Mouse (Mus musculus): Measurements from ENCODE around the gene Slc22a20. TPM values are rescaled to one million over a fixed set of nuclear protein-coding genes. Genes with fewer than 3 reads are reported as not detected.

Slc22a20 gene
- polyA plus RNA-seq, 1 experiment from 2014 or later = not detected

- Histone ChIP-seq H3K27ac (peak overlapping the region; percentile 47; the same call in 1 of the 2 replicates), H3K4me1 (peaks cover 50% of the 10 kb centered on the region), H3K36me3 (peaks cover 75% of the 10 kb centered on the region), H3K27me3 (ENCODE audit: insufficient read depth, poor library complexity, severe bottlenecking) (no peaks in the 10 kb centered on the region), H3K4me3 (0 out of 2 replicates have a peak overlapping the region, but pooled peaks have one; percentile 8), H3K9me3 (no peaks in the 10 kb centered on the region)
- no peak for DNase-seq (ENCODE audit: low spot score)
- WGBS = 58% methylated on average over 28 of the region's 28 CpGs
Measured at GRCm38 (mm10) chr19:5955704-5956670, 30.0 kb downstream of the Slc22a20 start.

- Histone ChIP-seq H3K36me3 (peaks cover 78% of the 10 kb centered on the region), H3K27ac (0 out of 2 replicates have a peak overlapping the region, but pooled peaks have one; percentile 30), H3K27me3 (ENCODE audit: insufficient read depth, poor library complexity, severe bottlenecking) (no peaks in the 10 kb centered on the region), H3K4me1 (peaks cover 49% of the 10 kb centered on the region), H3K9me3 (no peaks in the 10 kb centered on the region), H3K4me3 (no peak overlapping the region)
- no peak for DNase-seq (ENCODE audit: low spot score)
- 90% methylated on average over 10 of the region's 10 CpGs for WGBS
Measured at GRCm38 (mm10) chr19:5954936-5955335, 31.0 kb downstream of the Slc22a20 start.

- no peaks in the 10 kb centered on the region for H3K27me3 ChIP-seq (ENCODE audit: insufficient read depth, poor library complexity, severe bottlenecking)
- H3K27ac ChIP-seq = peak overlapping the region; percentile 87
- 76% methylated on average over 22 of the region's 22 CpGs for WGBS
- H3K4me3 ChIP-seq = no peak overlapping the region
- DNase-seq (ENCODE audit: low spot score) = no peak
- H3K4me1 ChIP-seq = peaks cover 49% of the 10 kb centered on the region
- H3K9me3 ChIP-seq = no peaks in the 10 kb centered on the region
- H3K36me3 ChIP-seq = peaks cover 78% of the 10 kb centered on the region
Measured at GRCm38 (mm10) chr19:5954031-5954710, 31.8 kb downstream of the Slc22a20 start.

GRCm38 (mm10) chr19:5953201-5953770, 32.7 kb downstream of the Slc22a20 start:
- H3K36me3 ChIP-seq = peaks cover 77% of the 10 kb centered on the region
- H3K4me1 ChIP-seq = peaks cover 49% of the 10 kb centered on the region
- no peaks in the 10 kb centered on the region for H3K27me3 ChIP-seq (ENCODE audit: insufficient read depth, poor library complexity, severe bottlenecking)
- H3K4me3 ChIP-seq = 0 out of 2 replicates have a peak overlapping the region, but pooled peaks have one; percentile 16
- no peaks in the 10 kb centered on the region for H3K9me3 ChIP-seq
- WGBS = 74% methylated on average over 19 of the region's 19 CpGs
- peak overlapping the region; percentile 87 for H3K27ac ChIP-seq
- DNase-seq (ENCODE audit: low spot score) = no peak

- Histone ChIP-seq H3K4me3 (0 out of 2 replicates have a peak overlapping the region, but pooled peaks have one; percentile 13), H3K4me1 (peaks cover 49% of the 10 kb centered on the region), H3K27me3 (ENCODE audit: insufficient read depth, poor library complexity, severe bottlenecking) (no peaks in the 10 kb centered on the region), H3K9me3 (no peaks in the 10 kb centered on the region), H3K27ac (peak overlapping the region; percentile 87), H3K36me3 (peaks cover 79% of the 10 kb centered on the region)
- WGBS = 55% methylated on average over 13 of the region's 13 CpGs
- DNase-seq (ENCODE audit: low spot score) = no peak
Measured at GRCm38 (mm10) chr19:5952071-5952691, 33.8 kb downstream of the Slc22a20 start.

- peak overlapping the region; percentile 87 for H3K27ac ChIP-seq
- 0 out of 2 replicates have a peak overlapping the region, but pooled peaks have one; percentile 13 for H3K4me3 ChIP-seq
- DNase-seq (ENCODE audit: low spot score) = no peak
- peaks cover 81% of the 10 kb centered on the region for H3K36me3 ChIP-seq
- 77% methylated on average over 16 of the region's 16 CpGs for WGBS
- no peaks in the 10 kb centered on the region for H3K9me3 ChIP-seq
- no peaks in the 10 kb centered on the region for H3K27me3 ChIP-seq (ENCODE audit: insufficient read depth, poor library complexity, severe bottlenecking)
- peaks cover 50% of the 10 kb centered on the region for H3K4me1 ChIP-seq
Measured at GRCm38 (mm10) chr19:5951631-5952030, 34.3 kb downstream of the Slc22a20 start.

GRCm38 (mm10) chr19:5950218-5950617, 35.7 kb downstream of the Slc22a20 start:
- Histone ChIP-seq H3K27ac (no peak overlapping the region), H3K9me3 (no peaks in the 10 kb centered on the region), H3K4me3 (no peak overlapping the region), H3K4me1 (peaks cover 55% of the 10 kb centered on the region), H3K27me3 (ENCODE audit: insufficient read depth, poor library complexity, severe bottlenecking) (no peaks in the 10 kb centered on the region), H3K36me3 (peaks cover 93% of the 10 kb centered on the region)
- WGBS = 94% methylated on average over 11 of the region's 11 CpGs
- DNase-seq (ENCODE audit: low spot score) = no peak

GRCm38 (mm10) chr19:5945891-5946290, 40.1 kb downstream of the Slc22a20 start:
- no peaks in the 10 kb centered on the region for H3K27me3 ChIP-seq (ENCODE audit: insufficient read depth, poor library complexity, severe bottlenecking)
- DNase-seq (ENCODE audit: low spot score) = no peak
- H3K4me1 ChIP-seq = peaks cover 45% of the 10 kb centered on the region
- no peaks in the 10 kb centered on the region for H3K9me3 ChIP-seq
- H3K4me3 ChIP-seq = no peak overlapping the region
- H3K27ac ChIP-seq = peak overlapping the region; percentile 86
- H3K36me3 ChIP-seq = peaks cover 87% of the 10 kb centered on the region
- WGBS = 69% methylated on average over 8 of the region's 8 CpGs

- WGBS = 47% methylated on average over 7 of the region's 7 CpGs
- DNase-seq (ENCODE audit: low spot score) = peak; percentile 89
- no peaks in the 10 kb centered on the region for H3K9me3 ChIP-seq
- H3K4me1 ChIP-seq = peaks cover 49% of the 10 kb centered on the region
- H3K27me3 ChIP-seq (ENCODE audit: insufficient read depth, poor library complexity, severe bottlenecking) = no peaks in the 10 kb centered on the region
- peak overlapping the region; percentile 86 for H3K27ac ChIP-seq
- peak overlapping the region; percentile 31 for H3K4me3 ChIP-seq
- H3K36me3 ChIP-seq = peaks cover 85% of the 10 kb centered on the region
Measured at GRCm38 (mm10) chr19:5945027-5945426, 40.9 kb downstream of the Slc22a20 start.

- Histone ChIP-seq H3K36me3 (peaks cover 84% of the 10 kb centered on the region), H3K4me3 (no peak overlapping the region), H3K27me3 (ENCODE audit: insufficient read depth, poor library complexity, severe bottlenecking) (no peaks in the 10 kb centered on the region), H3K27ac (peak overlapping the region; percentile 86), H3K9me3 (no peaks in the 10 kb centered on the region), H3K4me1 (peaks cover 49% of the 10 kb centered on the region)
- no peak for DNase-seq (ENCODE audit: low spot score)
- 56% methylated on average over 8 of the region's 8 CpGs for WGBS
Measured at GRCm38 (mm10) chr19:5944145-5944544, 41.8 kb downstream of the Slc22a20 start.

- Histone ChIP-seq H3K27me3 (ENCODE audit: insufficient read depth, poor library complexity, severe bottlenecking) (no peaks in the 10 kb centered on the region), H3K9me3 (no peaks in the 10 kb centered on the region), H3K4me1 (peaks cover 53% of the 10 kb centered on the region), H3K4me3 (no peak overlapping the region), H3K36me3 (peaks cover 77% of the 10 kb centered on the region), H3K27ac (peak overlapping the region; percentile 86)
- WGBS = 90% methylated on average over 15 of the region's 15 CpGs
- no peak for DNase-seq (ENCODE audit: low spot score)
Measured at GRCm38 (mm10) chr19:5943404-5943803, 42.5 kb downstream of the Slc22a20 start.

- H3K27ac ChIP-seq = peak overlapping the region; percentile 86
- H3K27me3 ChIP-seq (ENCODE audit: insufficient read depth, poor library complexity, severe bottlenecking) = no peaks in the 10 kb centered on the region
- peaks cover 61% of the 10 kb centered on the region for H3K4me1 ChIP-seq
- no peaks in the 10 kb centered on the region for H3K9me3 ChIP-seq
- DNase-seq (ENCODE audit: low spot score) = no peak
- WGBS = 78% methylated on average over 7 of the region's 7 CpGs
- H3K4me3 ChIP-seq = no peak overlapping the region
- peaks cover 70% of the 10 kb centered on the region for H3K36me3 ChIP-seq
Measured at GRCm38 (mm10) chr19:5942581-5942980, 43.4 kb downstream of the Slc22a20 start.

Measured in heart, embryonic 10.5 days (tissue).